Mouse (Mus musculus): Measurements from ENCODE around the gene Zeb2. TPM values are rescaled to one million over a fixed set of nuclear protein-coding genes. Genes with fewer than 3 reads are reported as not detected.

Zeb2 gene
- polyA plus RNA-seq, 2 experiments, result 27.2 to 43.9 TPM

DNA sequence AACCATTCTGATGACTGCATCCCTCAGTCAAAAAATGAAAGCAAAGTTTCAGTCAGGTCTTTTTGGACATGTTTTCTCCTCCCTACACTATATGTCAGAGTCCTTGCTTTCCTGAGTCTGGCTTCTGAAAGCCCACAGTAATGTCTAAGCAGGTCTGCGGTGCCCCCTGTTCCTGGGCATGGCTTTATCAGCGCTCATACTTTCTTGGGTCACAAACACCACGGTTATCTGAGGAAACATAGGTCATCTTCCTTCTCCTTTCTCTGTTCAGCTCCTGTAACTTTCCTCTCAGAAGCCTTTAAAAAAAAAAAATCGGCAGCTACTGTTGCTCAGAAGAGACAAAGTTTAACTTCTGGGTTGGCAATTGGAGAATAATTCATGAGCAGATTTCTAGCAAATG lies 17.2 kb downstream of the Zeb2 start:
- no peak for ATAC-seq (ENCODE audit: low FRiP score, low read depth)
- H3K36me3 ChIP-seq (ENCODE audit: control insufficient read depth, insufficient read depth, low read length), result 0 out of 2 replicates have a peak, but pooled peaks cover 4% of the 10 kb centered on the region
- H3K27ac ChIP-seq (replicated peaks; ENCODE audit: low read depth, low read length), result no peak overlapping the region
- no peak overlapping the region for H3K4me2 ChIP-seq (replicated peaks; ENCODE audit: low read depth, low read length, severe bottlenecking)
- no peak for DNase-seq (ENCODE audit: low spot score)
- H3K9me3 ChIP-seq (ENCODE audit: control insufficient read depth, low read length), result no peaks in the 10 kb centered on the region
- H3K27me3 ChIP-seq (ENCODE audit: control insufficient read depth, insufficient read depth, low read length), result no peaks in the 10 kb centered on the region; the same call in 1 of the 2 replicates
- no peak for TF ChIP-seq POLR2A (IDR thresholded peaks at IDR 0.05; ENCODE audit: borderline replicate concordance, extremely low read depth, insufficient read depth, insufficient read length)
- 68% methylated on average over 4 of the region's 4 CpGs for WGBS
- peaks cover 2% of the 10 kb centered on the region; the same call in 1 of the 2 replicates for H3K4me1 ChIP-seq (ENCODE audit: control insufficient read depth, insufficient read depth, low read length)
- no peak overlapping the region for H3K9ac ChIP-seq (ENCODE audit: low read depth, low read length, severe bottlenecking)
- no peak overlapping the region for H3K4me3 ChIP-seq (replicated peaks; ENCODE audit: low read length)

DNA sequence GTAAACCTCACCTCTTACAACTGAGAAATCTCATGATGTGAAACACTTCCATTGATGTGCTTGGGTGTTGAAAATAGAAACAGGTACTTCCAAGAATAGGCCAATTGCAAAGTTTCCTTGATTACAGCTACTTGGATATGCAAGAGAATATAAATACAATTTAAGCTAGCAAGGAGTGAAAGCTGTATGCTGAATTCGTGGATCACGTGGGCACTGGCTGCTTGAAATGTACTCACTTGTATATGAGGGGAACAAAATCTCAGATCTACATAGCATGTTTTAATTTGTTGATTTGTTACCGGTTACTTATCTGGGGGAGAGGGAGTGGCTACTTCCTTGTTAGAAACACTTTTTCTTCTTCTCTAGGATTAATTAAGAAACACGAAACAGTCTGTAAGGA lies 18.1 kb downstream of the Zeb2 start:
- no peak overlapping the region for H3K4me3 ChIP-seq (replicated peaks; ENCODE audit: low read length)
- no peak for DNase-seq (ENCODE audit: low spot score)
- no peak for TF ChIP-seq POLR2A (IDR thresholded peaks at IDR 0.05; ENCODE audit: borderline replicate concordance, extremely low read depth, insufficient read depth, insufficient read length)
- H3K27me3 ChIP-seq (ENCODE audit: control insufficient read depth, insufficient read depth, low read length), result no peaks in the 10 kb centered on the region; the same call in 1 of the 2 replicates
- H3K9ac ChIP-seq (ENCODE audit: low read depth, low read length, severe bottlenecking), result no peak overlapping the region
- no peak for ATAC-seq (ENCODE audit: low FRiP score, low read depth)
- 83% methylated on average over 4 of the region's 4 CpGs for WGBS
- H3K4me2 ChIP-seq (replicated peaks; ENCODE audit: low read depth, low read length, severe bottlenecking), result no peak overlapping the region
- H3K4me1 ChIP-seq (ENCODE audit: control insufficient read depth, insufficient read depth, low read length), result peaks cover 2% of the 10 kb centered on the region; the same call in 1 of the 2 replicates
- no peak overlapping the region for H3K27ac ChIP-seq (replicated peaks; ENCODE audit: low read depth, low read length)
- H3K36me3 ChIP-seq (ENCODE audit: control insufficient read depth, insufficient read depth, low read length), result 0 out of 2 replicates have a peak, but pooled peaks cover 4% of the 10 kb centered on the region
- H3K9me3 ChIP-seq (ENCODE audit: control insufficient read depth, low read length), result no peaks in the 10 kb centered on the region

DNA sequence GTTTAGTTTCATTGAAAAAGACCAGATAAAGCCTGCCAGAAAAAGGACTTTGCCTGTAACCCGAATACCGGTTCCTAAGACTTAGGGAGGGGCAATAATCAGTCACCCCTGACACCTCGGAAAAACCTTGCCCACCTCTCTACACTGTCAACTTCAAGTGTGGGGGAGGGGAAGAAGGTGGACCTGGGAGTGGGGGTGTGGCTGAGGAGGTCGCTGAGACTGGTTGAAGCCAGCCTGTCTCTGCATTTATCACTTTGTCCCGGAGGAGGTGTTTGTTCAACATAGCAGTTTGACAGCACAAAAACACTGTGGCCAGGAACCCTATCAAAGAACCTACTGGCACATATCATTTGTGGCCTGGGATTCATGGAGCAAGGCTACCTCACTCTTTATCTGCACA lies 19.2 kb downstream of the Zeb2 start:
- peaks cover 2% of the 10 kb centered on the region; the same call in 1 of the 2 replicates for H3K4me1 ChIP-seq (ENCODE audit: control insufficient read depth, insufficient read depth, low read length)
- H3K9ac ChIP-seq (ENCODE audit: low read depth, low read length, severe bottlenecking), result no peak overlapping the region
- TF ChIP-seq POLR2A (IDR thresholded peaks at IDR 0.05; ENCODE audit: borderline replicate concordance, extremely low read depth, insufficient read depth, insufficient read length), result no peak
- 0 out of 2 replicates have a peak, but pooled peaks cover 4% of the 10 kb centered on the region for H3K36me3 ChIP-seq (ENCODE audit: control insufficient read depth, insufficient read depth, low read length)
- no peaks in the 10 kb centered on the region for H3K9me3 ChIP-seq (ENCODE audit: control insufficient read depth, low read length)
- ATAC-seq (ENCODE audit: low FRiP score, low read depth) (no peak), DNase-seq (ENCODE audit: low spot score) (no peak)
- no peak overlapping the region for H3K4me3 ChIP-seq (replicated peaks; ENCODE audit: low read length)
- no peak overlapping the region for H3K4me2 ChIP-seq (replicated peaks; ENCODE audit: low read depth, low read length, severe bottlenecking)
- no peak overlapping the region for H3K27ac ChIP-seq (replicated peaks; ENCODE audit: low read depth, low read length)
- WGBS, result 3% methylated on average over 5 of the region's 5 CpGs
- no peaks in the 10 kb centered on the region for H3K27me3 ChIP-seq (ENCODE audit: control insufficient read depth, insufficient read depth, low read length)

DNA sequence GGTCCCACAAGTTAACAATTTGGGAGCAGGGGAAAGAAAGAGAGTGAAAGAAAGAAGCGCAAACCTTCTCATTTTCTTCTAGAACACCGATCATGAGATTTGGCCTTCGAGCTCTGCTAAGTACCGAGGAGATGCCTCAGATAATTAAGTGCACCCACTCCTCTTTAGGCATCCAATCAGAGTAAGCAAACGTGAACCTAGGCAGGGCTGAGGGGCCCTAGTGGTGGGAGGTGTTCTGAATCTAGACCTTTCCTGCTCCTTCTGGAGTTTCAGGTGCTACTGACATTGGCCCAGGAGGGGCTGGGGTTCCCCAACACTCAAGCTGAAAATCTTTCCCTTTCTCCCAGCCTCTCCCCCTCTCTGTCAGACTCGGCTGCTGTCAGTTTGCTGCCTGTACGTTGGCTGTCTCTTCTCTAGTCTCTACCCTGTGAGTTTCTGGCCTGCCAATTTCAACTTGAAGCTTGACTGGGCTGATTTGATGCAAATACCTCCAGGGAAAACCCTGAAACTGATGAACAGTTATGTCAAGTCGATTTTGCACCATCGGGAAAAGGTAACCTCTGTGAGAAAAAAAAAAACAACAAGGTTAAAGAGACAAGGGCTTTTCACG lies 20.5 kb downstream of the Zeb2 start:
- no peak overlapping the region for H3K27ac ChIP-seq (replicated peaks; ENCODE audit: low read depth, low read length)
- no peak overlapping the region for H3K9ac ChIP-seq (ENCODE audit: low read depth, low read length, severe bottlenecking)

DNA sequence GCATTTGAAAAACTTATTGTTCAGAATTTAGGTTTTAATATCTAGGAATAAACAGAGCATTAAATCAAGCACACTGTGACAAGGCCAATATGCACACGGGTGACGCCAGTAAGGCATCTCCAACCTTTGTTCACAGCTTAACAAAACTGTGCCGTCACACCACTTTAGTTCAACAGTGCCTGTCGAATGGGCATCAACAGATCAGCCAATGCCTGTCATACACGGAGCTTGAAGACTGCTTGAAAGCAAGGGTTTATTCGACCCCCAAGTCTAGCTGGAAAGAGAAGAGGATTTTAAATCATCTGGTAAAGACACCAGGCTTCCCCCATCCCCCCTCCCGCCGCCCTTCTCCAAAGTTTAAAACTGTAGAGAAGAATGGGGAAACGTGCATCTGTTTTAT lies 21.4 kb downstream of the Zeb2 start:
- ATAC-seq (ENCODE audit: low FRiP score, low read depth), result no peak
- no peak for TF ChIP-seq POLR2A (IDR thresholded peaks at IDR 0.05; ENCODE audit: borderline replicate concordance, extremely low read depth, insufficient read depth, insufficient read length)
- WGBS, result 53% methylated on average over 9 of the region's 9 CpGs
- no peak overlapping the region for H3K4me2 ChIP-seq (replicated peaks; ENCODE audit: low read depth, low read length, severe bottlenecking)
- 0 out of 2 replicates have a peak, but pooled peaks cover 2% of the 10 kb centered on the region for H3K4me1 ChIP-seq (ENCODE audit: control insufficient read depth, insufficient read depth, low read length)
- H3K4me3 ChIP-seq (replicated peaks; ENCODE audit: low read length), result no peak overlapping the region
- no peaks in the 10 kb centered on the region for H3K9me3 ChIP-seq (ENCODE audit: control insufficient read depth, low read length)
- no peak overlapping the region for H3K9ac ChIP-seq (ENCODE audit: low read depth, low read length, severe bottlenecking)
- 0 out of 2 replicates have a peak, but pooled peaks cover 4% of the 10 kb centered on the region for H3K36me3 ChIP-seq (ENCODE audit: control insufficient read depth, insufficient read depth, low read length)
- no peaks in the 10 kb centered on the region for H3K27me3 ChIP-seq (ENCODE audit: control insufficient read depth, insufficient read depth, low read length)
- DNase-seq (ENCODE audit: low spot score), result no peak
- H3K27ac ChIP-seq (replicated peaks; ENCODE audit: low read depth, low read length), result no peak overlapping the region

More for the DNA sequence above, 20.5 kb downstream of the Zeb2 start:
- DNase-seq (ENCODE audit: low spot score) (no peak), ATAC-seq (ENCODE audit: low FRiP score, low read depth) (no peak)
- no peak overlapping the region for H3K4me3 ChIP-seq (replicated peaks; ENCODE audit: low read length)
- H3K36me3 ChIP-seq (ENCODE audit: control insufficient read depth, insufficient read depth, low read length), result 0 out of 2 replicates have a peak, but pooled peaks cover 4% of the 10 kb centered on the region
- no peak overlapping the region for H3K4me2 ChIP-seq (replicated peaks; ENCODE audit: low read depth, low read length, severe bottlenecking)
- peaks cover 2% of the 10 kb centered on the region; the same call in 1 of the 2 replicates for H3K4me1 ChIP-seq (ENCODE audit: control insufficient read depth, insufficient read depth, low read length)
- H3K27me3 ChIP-seq (ENCODE audit: control insufficient read depth, insufficient read depth, low read length), result no peaks in the 10 kb centered on the region
- WGBS, result 43% methylated on average over 10 of the region's 10 CpGs
- H3K9me3 ChIP-seq (ENCODE audit: control insufficient read depth, low read length), result no peaks in the 10 kb centered on the region
- TF ChIP-seq POLR2A (IDR thresholded peaks at IDR 0.05; ENCODE audit: borderline replicate concordance, extremely low read depth, insufficient read depth, insufficient read length), result no peak

Data from limb, embryonic 14.5 days (tissue).